Mouse (Mus musculus) lung, postnatal 0 days (tissue): ENCODE measurements around the gene Rbm25. TPM values are rescaled to one million over a fixed set of nuclear protein-coding genes. Genes with fewer than 3 reads are reported as not detected.

Source experiments
- ATAC-seq: fragments of 200-750 bp; cut with Nextera tagmentation; 2 replicates; pipeline ENCODE4 v1.8.0; 2017; ENCODE audit warnings: moderate library complexity
- DNase-seq: peaks from one replicate; pipeline ENCODE4 v3.0.0-alpha.2; 2016; ENCODE audit warnings: low spot score
- H3K27ac ChIP-seq: fragments of 300-500 bp; sonication (generic); 2 replicates; pipeline ENCODE4 v1.5.1; 2014; ENCODE audit warnings: antibody characterized with exemption, mild to moderate bottlenecking, low read length, mixed read lengths
- H3K27me3 ChIP-seq: fragments of 300-500 bp; sonication (generic); replicated peaks from 2 replicates; pipeline ENCODE4 v1.6.1; 2014; ENCODE audit warnings: low read length, mixed read lengths; ENCODE audit not compliant: insufficient read depth
- H3K36me3 ChIP-seq: fragments of 300-500 bp; sonication (generic); 2 replicates; pipeline ENCODE4 v1.6.1; 2014; ENCODE audit warnings: low read length, mixed read lengths; ENCODE audit not compliant: insufficient read depth
- H3K4me1 ChIP-seq: fragments of 300-500 bp; sonication (generic); 2 replicates; pipeline ENCODE4 v1.6.1; 2014; ENCODE audit warnings: antibody characterized with exemption, low read depth, low read length, mixed read lengths; ENCODE audit not compliant: insufficient read depth
- H3K4me2 ChIP-seq: fragments of 300-500 bp; sonication (generic); replicated peaks from 2 replicates; pipeline ENCODE4 v1.6.1; 2014; ENCODE audit warnings: low read depth, mild to moderate bottlenecking, low read length, moderate library complexity, mixed read lengths
- H3K4me3 ChIP-seq: fragments of 300-500 bp; sonication (generic); 2 replicates; pipeline ENCODE4 v1.5.1; 2014; ENCODE audit warnings: low read depth, low read length
- H3K9ac ChIP-seq: fragments of 300-500 bp; sonication (generic); replicated peaks from 2 replicates; pipeline ENCODE4 v1.6.1; 2014; ENCODE audit warnings: low read depth, mild to moderate bottlenecking
- H3K9me3 ChIP-seq: fragments of 300-500 bp; sonication (generic); 2 replicates; pipeline ENCODE4 v1.6.1; 2016; ENCODE audit warnings: low read length, mixed read lengths
- CTCF ChIP-seq: IDR thresholded peaks from 2 replicates; pipeline ENCODE4 v1.5.1; 2016; ENCODE audit warnings: antibody characterized with exemption, mild to moderate bottlenecking
- EP300 ChIP-seq: IDR thresholded peaks from 2 replicates; pipeline ENCODE4 v1.6.1; 2016; ENCODE audit warnings: antibody characterized with exemption, mild to moderate bottlenecking, control low read depth
- WGBS: fragments of 180-500 bp; shearing (Covaris S2); extraction: QIAGEN DNeasy Blood & Tissue Kit; methylation state at CpG from one replicate; pipeline ENCODE4 v1.1.7; 2014; 5-methylcytosine and 5-hydroxymethylcytosine counted together
- polyA plus RNA-seq: library from polyadenylated mRNA; unstranded; fragments of >200 nt; fragmentation: Nextera tagmentation; extraction: Ambion mirVana; gene quantifications from 2 replicates; pipeline ENCODE4 v1.2.1, GENCODE M21; 2015

Rbm25 gene
- polyA plus RNA-seq, 1 experiment from 2014 or later, result 138 TPM

DNA sequence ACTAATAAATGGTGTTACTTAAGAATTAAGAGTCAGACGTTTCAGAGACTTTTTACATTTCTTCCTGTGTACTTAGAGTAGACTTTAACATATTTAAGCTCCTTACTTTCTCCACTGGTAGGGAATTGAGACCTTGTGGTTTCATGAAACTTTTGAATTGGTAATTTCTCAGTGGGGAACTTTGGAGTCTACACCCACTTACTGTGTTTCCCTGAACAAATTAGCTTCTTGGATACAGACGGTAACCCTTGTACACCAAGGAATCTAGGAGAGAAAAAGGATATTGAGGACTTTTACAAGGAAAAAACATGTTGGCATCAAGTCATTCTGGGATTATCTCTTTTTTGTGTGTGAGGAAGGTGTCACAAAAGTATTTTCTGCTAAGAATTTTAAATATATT is 2.8 kb downstream of the Rbm25 start:
- 30% methylated on average over 2 of the region's 2 CpGs for WGBS
- Histone ChIP-seq H3K4me3 (no peak overlapping the region), H3K9ac (no peak overlapping the region; the same call in 1 of the 2 replicates), H3K4me2 (no peak overlapping the region), H3K4me1 (no peaks in the 10 kb centered on the region), H3K36me3 (peaks cover 9% of the 10 kb centered on the region; the same call in 1 of the 2 replicates), H3K27me3 (no peaks in the 10 kb centered on the region), H3K9me3 (no peaks in the 10 kb centered on the region), H3K27ac (no peak overlapping the region)
- DNase-seq (no peak), ATAC-seq (no peak)
- TF ChIP-seq CTCF, result no peak
- TF ChIP-seq EP300, result no peak

DNA sequence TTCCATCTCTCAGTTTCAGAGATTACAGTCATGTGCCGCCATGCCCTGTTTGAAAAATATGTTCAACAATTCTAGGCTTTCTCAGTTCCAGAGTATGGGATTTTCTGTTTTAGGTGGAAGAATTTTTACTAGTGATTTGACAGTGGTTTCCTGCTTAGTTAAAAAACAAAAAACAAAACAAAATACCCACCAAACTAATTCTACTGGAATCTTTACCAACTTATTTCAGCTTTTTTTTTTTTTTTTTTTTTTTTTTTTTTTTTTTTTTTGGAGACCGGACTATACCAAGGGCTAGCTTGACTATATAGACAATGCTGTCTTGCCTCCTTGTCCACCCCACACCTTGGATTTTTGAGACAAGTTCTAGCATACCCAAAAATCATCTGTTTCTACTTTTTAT is 10.2 kb downstream of the Rbm25 start:
- Histone ChIP-seq H3K4me3 (no peak overlapping the region), H3K9ac (no peak overlapping the region), H3K4me1 (no peaks in the 10 kb centered on the region), H3K27ac (no peak overlapping the region), H3K9me3 (no peaks in the 10 kb centered on the region), H3K27me3 (no peaks in the 10 kb centered on the region), H3K36me3 (peaks cover 33% of the 10 kb centered on the region; the same call in 1 of the 2 replicates), H3K4me2 (no peak overlapping the region)
- ATAC-seq (no peak), DNase-seq (no peak)
- WGBS, result 91% methylated on average over 2 of the region's 2 CpGs
- TF ChIP-seq CTCF (no peak), EP300 (no peak)

DNA sequence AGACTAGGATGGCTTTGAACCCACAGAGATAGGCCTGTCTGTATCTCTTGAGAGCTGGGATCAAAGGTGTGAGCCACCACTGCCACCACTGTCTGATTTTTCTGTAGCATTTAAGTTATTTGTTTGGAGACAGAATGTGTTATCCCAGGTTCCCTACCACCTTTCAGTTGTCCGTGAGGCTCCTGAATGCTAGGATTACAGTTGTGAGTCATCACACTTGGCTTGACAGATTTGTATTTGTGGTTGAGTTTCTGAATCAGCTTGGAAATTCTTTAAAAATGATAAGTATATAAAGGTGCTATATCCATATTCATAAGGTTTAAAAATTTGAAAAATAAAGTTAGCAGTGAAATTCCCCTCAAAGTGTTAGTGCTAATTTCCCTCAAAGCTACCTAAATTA is 12.1 kb downstream of the Rbm25 start:
- Histone ChIP-seq H3K4me1 (no peaks in the 10 kb centered on the region), H3K4me2 (no peak overlapping the region), H3K27me3 (no peaks in the 10 kb centered on the region), H3K9me3 (no peaks in the 10 kb centered on the region), H3K9ac (no peak overlapping the region), H3K4me3 (no peak overlapping the region), H3K36me3 (peaks cover 31% of the 10 kb centered on the region; the same call in 1 of the 2 replicates), H3K27ac (no peak overlapping the region)
- no peak for TF ChIP-seq CTCF
- TF ChIP-seq EP300, result no peak
- DNase-seq, result no peak
- ATAC-seq, result no peak
- WGBS, result 79% methylated on average over 1 of the region's 1 CpGs

DNA sequence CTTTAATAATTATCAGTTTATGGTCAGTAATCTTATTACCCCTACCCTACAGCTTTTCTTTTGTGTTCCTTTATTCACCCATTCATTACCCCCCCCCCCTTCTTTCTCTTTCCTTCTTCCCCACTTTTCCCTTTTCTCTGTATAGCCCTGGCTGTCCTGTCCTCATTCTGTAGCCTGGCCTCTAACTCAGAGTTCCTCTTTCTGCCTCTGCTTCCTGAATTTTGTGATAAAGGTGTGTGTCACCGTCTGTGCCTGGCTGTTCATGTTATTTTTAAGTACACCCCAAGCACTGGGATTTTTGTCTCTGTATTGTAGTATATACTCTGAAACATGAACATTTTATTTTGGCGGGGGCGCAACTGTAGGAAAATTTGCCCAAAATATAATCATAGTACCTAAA is 19.3 kb downstream of the Rbm25 start:
- no peak overlapping the region for H3K4me2 ChIP-seq
- H3K27ac ChIP-seq, result no peak overlapping the region
- DNase-seq (no peak), ATAC-seq (no peak)
- no peaks in the 10 kb centered on the region for H3K9me3 ChIP-seq
- no peaks in the 10 kb centered on the region for H3K27me3 ChIP-seq
- H3K4me1 ChIP-seq, result no peaks in the 10 kb centered on the region
- 89% methylated on average over 3 of the region's 3 CpGs for WGBS
- peaks cover 25% of the 10 kb centered on the region; the same call in 1 of the 2 replicates for H3K36me3 ChIP-seq
- H3K4me3 ChIP-seq, result no peak overlapping the region
- no peak overlapping the region for H3K9ac ChIP-seq
- no peak for TF ChIP-seq EP300
- TF ChIP-seq CTCF, result no peak

DNA sequence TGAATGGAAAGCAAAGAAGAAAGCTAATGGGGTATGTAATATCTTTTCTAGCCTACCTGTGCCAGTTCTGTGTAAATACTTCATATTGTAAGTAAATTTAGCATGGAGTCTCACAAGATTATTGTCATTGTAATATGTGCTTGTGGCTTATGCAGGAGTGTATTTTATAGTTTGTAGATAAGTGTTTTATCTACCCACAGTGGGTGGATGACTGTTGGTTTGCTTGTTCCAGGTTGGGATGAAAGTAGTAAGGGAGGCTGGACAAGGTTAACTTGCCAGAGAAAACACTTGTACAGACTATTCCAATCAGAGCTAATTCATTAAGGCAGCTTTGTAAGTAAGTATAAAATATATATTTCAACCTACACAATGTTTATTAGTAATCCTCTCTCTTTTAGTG is 20.4 kb downstream of the Rbm25 start:
- TF ChIP-seq CTCF (no peak), EP300 (no peak)
- no peak overlapping the region for H3K4me2 ChIP-seq
- DNase-seq, result no peak
- H3K4me3 ChIP-seq, result no peak overlapping the region
- no peak overlapping the region for H3K27ac ChIP-seq
- H3K36me3 ChIP-seq, result peaks cover 27% of the 10 kb centered on the region; the same call in 1 of the 2 replicates
- H3K4me1 ChIP-seq, result no peaks in the 10 kb centered on the region
- no peaks in the 10 kb centered on the region for H3K27me3 ChIP-seq
- H3K9ac ChIP-seq, result no peak overlapping the region
- no peaks in the 10 kb centered on the region for H3K9me3 ChIP-seq
- ATAC-seq, result no peak

DNA sequence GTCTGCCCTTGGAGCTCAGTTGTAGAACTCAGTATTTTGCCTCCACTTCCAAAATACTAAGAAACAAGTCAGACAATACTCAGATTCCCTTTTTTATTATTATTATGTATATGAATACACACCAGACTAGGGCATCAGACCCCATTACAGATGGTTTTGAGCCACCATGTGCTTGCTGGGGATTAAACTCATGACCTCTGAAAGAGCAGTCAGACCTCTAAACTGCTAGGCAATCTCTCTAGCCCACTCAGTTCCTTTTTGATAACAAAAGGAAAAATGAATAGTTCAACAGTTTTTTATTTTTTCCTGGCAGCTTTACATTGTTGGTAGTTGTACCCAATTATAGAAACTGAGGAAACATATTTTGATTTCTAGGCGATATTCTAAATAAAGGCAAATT is 54.4 kb downstream of the Rbm25 start:
- Histone ChIP-seq H3K27ac (no peak overlapping the region), H3K4me3 (no peak overlapping the region), H3K36me3 (peaks cover 13% of the 10 kb centered on the region; the same call in 1 of the 2 replicates), H3K27me3 (no peaks in the 10 kb centered on the region), H3K9me3 (no peaks in the 10 kb centered on the region), H3K4me1 (no peaks in the 10 kb centered on the region; the same call in 1 of the 2 replicates), H3K9ac (no peak overlapping the region), H3K4me2 (no peak overlapping the region)
- ATAC-seq (no peak), DNase-seq (no peak)
- TF ChIP-seq EP300 (no peak), CTCF (no peak)
- WGBS, result 91% methylated on average over 1 of the region's 1 CpGs
